Mouse (Mus musculus): ENCODE data around the gene Hsph1. TPM values are rescaled to one million over a fixed set of nuclear protein-coding genes. Genes with fewer than 3 reads are reported as not detected.

Gene Hsph1
- polyA plus RNA-seq (2014; fragmentation: Nextera tagmentation; extraction: Ambion mirVana), result 131 and 145 TPM in 2 replicates

DNA sequence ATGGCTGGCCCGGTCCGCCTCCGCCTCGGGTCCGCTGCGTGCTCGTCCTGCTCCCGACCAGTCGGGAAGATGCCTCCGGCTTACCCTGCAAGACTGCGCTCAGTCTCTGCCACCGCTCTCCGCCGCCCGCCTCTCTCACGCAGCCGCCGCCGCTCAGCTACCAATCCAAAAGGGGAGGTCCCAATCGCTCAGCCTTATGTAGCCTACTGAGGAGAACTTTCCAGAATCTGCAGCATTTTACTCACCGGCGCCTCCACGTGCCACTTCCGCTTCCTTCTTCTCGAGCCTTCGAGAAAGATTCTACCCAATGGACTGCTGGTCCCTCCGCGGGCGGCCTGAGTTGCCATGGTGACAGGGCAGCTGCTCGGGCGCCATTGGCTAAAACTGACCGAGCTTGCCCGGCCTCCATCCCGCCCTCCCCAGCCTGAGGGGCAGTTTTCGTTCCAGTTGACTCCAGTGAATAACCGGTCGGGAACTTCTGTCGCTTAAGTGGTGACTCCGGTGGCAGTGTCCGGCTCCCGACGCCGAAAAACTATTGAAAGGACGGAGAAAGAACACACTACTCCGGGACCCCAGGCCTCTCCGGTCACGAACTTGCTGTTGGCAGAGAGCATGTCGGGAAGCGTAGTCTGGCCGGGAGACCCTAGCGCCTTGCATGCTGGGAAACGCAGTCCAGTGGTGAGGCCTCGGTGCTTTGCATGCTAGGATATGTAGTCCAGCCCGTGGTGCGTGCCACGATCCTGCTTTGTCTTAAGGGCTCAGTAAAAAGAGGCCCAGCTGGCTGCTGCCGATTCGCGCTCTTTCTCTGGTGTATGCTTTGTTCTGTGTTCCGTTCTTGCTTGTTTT lies at the start of gene Hsph1:
Hsph1 (minus strand) TSS at position 302 of the 846 bp plus-strand sequence.
- Histone ChIP-seq H3K4me2 (peak within 1 kb of the TSS; percentile 91), H3K27me3 (ENCODE audit: control insufficient read depth, insufficient read depth, low read length) (no peaks in the 10 kb centered on the region), H3K36me3 (ENCODE audit: control insufficient read depth, insufficient read depth, low read length) (peaks cover 7% of the 10 kb centered on the region; the same call in 1 of the 2 replicates), H3K4me3 (ENCODE audit: low read depth, low read length) (peak within 1 kb of the TSS; percentile 71), H3K9ac (ENCODE audit: low read length) (peak within 1 kb of the TSS; percentile 83), H3K27ac (ENCODE audit: low read depth, low read length) (peak within 1 kb of the TSS; percentile 72), H3K9me3 (ENCODE audit: control insufficient read depth, low read length) (no peaks in the 10 kb centered on the region), H3K4me1 (ENCODE audit: control insufficient read depth, insufficient read depth, low read length) (peaks cover 15% of the 10 kb centered on the region)
- DNase-seq (ENCODE audit: low spot score, missing footprints) (peak; percentile 100), ATAC-seq (ENCODE audit: low FRiP score) (peak; percentile 99)
- under 1% methylated on average over 60 of the region's 60 CpGs for WGBS

DNA sequence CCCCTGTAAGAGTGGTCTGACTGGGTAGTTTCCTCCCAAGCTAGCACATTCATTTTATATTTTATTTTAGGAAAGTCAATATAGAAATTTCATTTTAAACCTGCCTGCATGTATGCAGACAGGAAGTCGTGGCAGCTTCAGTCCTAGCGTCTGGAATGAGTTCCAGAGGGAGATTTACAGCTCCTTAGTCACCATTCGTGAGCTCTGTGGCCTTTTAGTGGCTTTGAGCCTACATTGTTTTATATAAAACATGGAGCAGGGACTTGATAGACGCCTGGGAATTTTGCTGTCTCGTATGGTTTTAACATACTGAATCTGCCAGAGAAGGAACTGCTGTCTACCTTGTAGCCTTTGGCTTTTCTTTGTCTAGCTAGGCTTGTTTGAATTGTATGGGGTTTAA lies 44.8 kb upstream of the Hsph1 start:
- no peak for DNase-seq (ENCODE audit: low spot score, missing footprints)
- no peaks in the 10 kb centered on the region for H3K9me3 ChIP-seq (ENCODE audit: control insufficient read depth, low read length)
- no peaks in the 10 kb centered on the region for H3K36me3 ChIP-seq (ENCODE audit: control insufficient read depth, insufficient read depth, low read length)
- no peak overlapping the region for H3K27ac ChIP-seq (ENCODE audit: low read depth, low read length)
- H3K9ac ChIP-seq (ENCODE audit: low read length), result no peak overlapping the region
- ATAC-seq (ENCODE audit: low FRiP score), result no peak
- H3K4me2 ChIP-seq, result no peak overlapping the region
- WGBS, result 81% methylated on average over 5 of the region's 5 CpGs
- H3K27me3 ChIP-seq (ENCODE audit: control insufficient read depth, insufficient read depth, low read length), result no peaks in the 10 kb centered on the region
- no peak overlapping the region for H3K4me3 ChIP-seq (ENCODE audit: low read depth, low read length)
- H3K4me1 ChIP-seq (ENCODE audit: control insufficient read depth, insufficient read depth, low read length), result peaks cover 9% of the 10 kb centered on the region; the same call in 1 of the 2 replicates

DNA sequence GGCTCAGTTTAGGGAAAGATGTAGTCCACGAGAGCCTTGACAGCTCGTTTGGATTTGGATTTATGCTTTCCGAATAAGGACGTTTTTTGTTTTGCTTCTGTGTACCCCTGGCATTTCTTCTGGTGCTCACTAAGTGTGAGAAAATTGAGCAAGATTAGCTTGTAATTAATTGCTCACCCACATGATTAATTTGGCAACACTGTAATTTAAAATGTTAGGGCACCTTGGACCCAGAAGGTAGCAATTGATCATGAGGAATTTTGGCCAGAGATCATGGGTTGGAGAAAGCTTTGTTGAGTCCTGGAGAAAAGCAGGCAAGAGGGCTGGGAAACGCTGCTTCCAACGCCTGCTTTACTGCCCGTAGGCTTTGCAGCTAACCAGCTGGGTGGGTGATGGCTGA lies 43.7 kb upstream of the Hsph1 start:
- Histone ChIP-seq H3K4me3 (ENCODE audit: low read depth, low read length) (no peak overlapping the region), H3K4me2 (no peak overlapping the region; the same call in 1 of the 2 replicates), H3K4me1 (ENCODE audit: control insufficient read depth, insufficient read depth, low read length) (peaks cover 9% of the 10 kb centered on the region; the same call in 1 of the 2 replicates), H3K36me3 (ENCODE audit: control insufficient read depth, insufficient read depth, low read length) (no peaks in the 10 kb centered on the region), H3K27me3 (ENCODE audit: control insufficient read depth, insufficient read depth, low read length) (no peaks in the 10 kb centered on the region), H3K9me3 (ENCODE audit: control insufficient read depth, low read length) (no peaks in the 10 kb centered on the region), H3K9ac (ENCODE audit: low read length) (no peak overlapping the region), H3K27ac (ENCODE audit: low read depth, low read length) (no peak overlapping the region)
- ATAC-seq (ENCODE audit: low FRiP score) (no peak), DNase-seq (ENCODE audit: low spot score, missing footprints) (no peak)
- WGBS, result 72% methylated on average over 7 of the region's 7 CpGs

DNA sequence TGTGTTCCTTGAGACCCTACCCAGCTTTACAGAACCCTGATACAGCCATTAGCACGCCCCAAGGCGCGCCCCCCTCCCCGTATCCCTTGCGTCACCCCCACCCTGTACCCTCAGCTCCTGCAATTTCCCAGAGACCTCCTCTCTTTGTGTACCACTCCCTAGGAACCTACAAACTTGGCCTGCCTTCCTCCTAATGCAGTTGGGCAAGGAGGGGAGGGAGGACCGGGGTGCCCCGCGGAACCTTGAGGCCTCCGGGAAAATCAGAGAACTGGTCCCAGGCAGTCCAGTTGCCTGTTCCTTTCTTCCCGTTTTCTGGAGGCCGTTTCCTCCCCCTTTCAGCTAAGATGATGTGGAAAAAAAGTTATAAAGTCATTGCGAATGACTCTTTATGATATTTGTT lies 43.2 kb upstream of the Hsph1 start:
- DNase-seq (ENCODE audit: low spot score, missing footprints) (no peak), ATAC-seq (ENCODE audit: low FRiP score) (peak; percentile 8; the same call in 1 of the 2 replicates)
- peak overlapping the region; percentile 96 for H3K4me2 ChIP-seq

DNA sequence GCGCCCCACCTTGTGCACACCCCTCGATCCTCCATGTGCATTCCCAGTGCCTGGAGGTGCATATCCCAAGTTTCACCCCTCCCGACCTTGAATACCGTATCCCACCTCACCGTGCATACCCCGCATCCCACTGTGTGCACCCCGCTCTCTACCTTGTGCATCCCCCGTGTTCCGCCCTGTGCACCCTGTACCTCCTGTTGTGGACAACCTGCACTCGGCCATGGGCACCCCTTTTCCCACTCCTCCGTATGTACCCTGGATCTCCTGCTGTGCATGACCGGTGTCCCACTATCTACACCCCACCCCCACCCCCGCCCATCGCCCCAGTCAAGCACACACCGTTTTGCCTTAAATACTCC lies 42.8 kb upstream of the Hsph1 start:
- Histone ChIP-seq H3K27ac (ENCODE audit: low read depth, low read length) (no peak overlapping the region), H3K4me1 (ENCODE audit: control insufficient read depth, insufficient read depth, low read length) (peaks cover 9% of the 10 kb centered on the region; the same call in 1 of the 2 replicates)

More for the DNA sequence above, 43.2 kb upstream of the Hsph1 start:
- 8% methylated on average over 12 of the region's 12 CpGs for WGBS
- no peaks in the 10 kb centered on the region for H3K36me3 ChIP-seq (ENCODE audit: control insufficient read depth, insufficient read depth, low read length)
- H3K4me1 ChIP-seq (ENCODE audit: control insufficient read depth, insufficient read depth, low read length), result peaks cover 9% of the 10 kb centered on the region; the same call in 1 of the 2 replicates
- H3K9me3 ChIP-seq (ENCODE audit: control insufficient read depth, low read length), result no peaks in the 10 kb centered on the region
- H3K4me3 ChIP-seq (ENCODE audit: low read depth, low read length), result peak overlapping the region; percentile 74
- H3K27me3 ChIP-seq (ENCODE audit: control insufficient read depth, insufficient read depth, low read length), result no peaks in the 10 kb centered on the region
- H3K27ac ChIP-seq (ENCODE audit: low read depth, low read length), result no peak overlapping the region
- H3K9ac ChIP-seq (ENCODE audit: low read length), result peak overlapping the region; percentile 87

DNA sequence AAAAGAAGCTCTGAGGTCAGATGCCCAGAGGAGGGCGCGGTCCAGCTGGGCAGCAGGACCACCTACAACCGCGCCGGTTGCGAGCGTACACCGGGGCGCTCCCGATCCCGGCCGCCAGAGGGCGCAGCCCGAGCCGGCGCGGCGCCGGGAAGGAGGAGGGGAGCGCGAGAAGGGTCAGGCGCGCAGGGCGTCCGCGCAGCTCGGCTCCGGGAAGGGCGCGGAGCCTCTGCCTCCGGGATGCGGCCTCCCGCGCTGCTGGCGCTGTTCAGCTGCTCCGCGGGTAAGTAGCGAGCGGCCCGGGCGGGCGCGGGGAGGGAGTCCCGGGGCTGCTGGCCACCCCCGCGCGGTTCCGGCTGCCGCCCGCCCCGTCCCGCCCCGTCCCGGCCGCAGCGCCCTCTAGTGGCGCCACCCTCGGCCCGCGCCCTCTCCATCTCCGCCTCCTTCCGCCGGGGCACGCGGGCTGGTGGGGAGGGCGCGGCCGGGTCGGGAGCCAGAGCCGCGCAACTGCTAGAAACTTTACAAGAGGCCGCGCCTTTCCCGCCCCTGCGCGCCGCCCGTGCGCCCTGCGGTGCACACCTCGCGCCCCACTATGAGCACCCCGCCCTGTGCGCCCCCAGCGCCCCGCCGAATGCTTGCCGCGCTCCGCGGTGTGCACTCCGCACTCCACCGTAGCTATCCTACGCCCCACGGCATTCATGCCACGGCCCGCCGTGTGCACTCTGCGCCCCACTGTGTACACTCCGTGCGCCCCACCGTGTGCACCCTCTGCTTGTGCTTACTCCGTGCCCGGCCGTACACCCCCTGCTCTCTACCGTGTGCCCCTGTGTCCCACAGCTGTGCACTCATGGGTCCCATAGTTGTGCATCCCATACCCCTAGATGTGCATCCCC lies 42.2 kb upstream of the Hsph1 start, which contains the start of gene B3glct:
B3glct (plus strand) TSS at position 131 of the 890 bp plus-strand sequence.
- no peaks in the 10 kb centered on the region for H3K36me3 ChIP-seq (ENCODE audit: control insufficient read depth, insufficient read depth, low read length)
- H3K4me3 ChIP-seq (ENCODE audit: low read depth, low read length), result peak within 1 kb of the TSS; percentile 74
- under 1% methylated on average over 74 of the region's 106 CpGs for WGBS
- no peaks in the 10 kb centered on the region for H3K9me3 ChIP-seq (ENCODE audit: control insufficient read depth, low read length)
- peak within 1 kb of the TSS; percentile 53; the same call in 1 of the 2 replicates for H3K27ac ChIP-seq (ENCODE audit: low read depth, low read length)
- H3K27me3 ChIP-seq (ENCODE audit: control insufficient read depth, insufficient read depth, low read length), result no peaks in the 10 kb centered on the region
- peak within 1 kb of the TSS; percentile 87 for H3K9ac ChIP-seq (ENCODE audit: low read length)
- peak; percentile 99 for DNase-seq (ENCODE audit: low spot score, missing footprints)
- peak within 1 kb of the TSS; percentile 96 for H3K4me2 ChIP-seq
- peaks cover 9% of the 10 kb centered on the region; the same call in 1 of the 2 replicates for H3K4me1 ChIP-seq (ENCODE audit: control insufficient read depth, insufficient read depth, low read length)
- ATAC-seq (ENCODE audit: low FRiP score), result peak; percentile 96

More for the DNA sequence above, 42.8 kb upstream of the Hsph1 start:
- H3K9ac ChIP-seq (ENCODE audit: low read length), result peak overlapping the region; percentile 87
- peak overlapping the region; percentile 96 for H3K4me2 ChIP-seq
- no peak for DNase-seq (ENCODE audit: low spot score, missing footprints)
- peak; percentile 45 for ATAC-seq (ENCODE audit: low FRiP score)
- H3K9me3 ChIP-seq (ENCODE audit: control insufficient read depth, low read length), result no peaks in the 10 kb centered on the region
- H3K36me3 ChIP-seq (ENCODE audit: control insufficient read depth, insufficient read depth, low read length), result no peaks in the 10 kb centered on the region
- peak overlapping the region; percentile 74 for H3K4me3 ChIP-seq (ENCODE audit: low read depth, low read length)
- WGBS, result 1% methylated on average over 15 of the region's 15 CpGs
- no peaks in the 10 kb centered on the region for H3K27me3 ChIP-seq (ENCODE audit: control insufficient read depth, insufficient read depth, low read length)

DNA sequence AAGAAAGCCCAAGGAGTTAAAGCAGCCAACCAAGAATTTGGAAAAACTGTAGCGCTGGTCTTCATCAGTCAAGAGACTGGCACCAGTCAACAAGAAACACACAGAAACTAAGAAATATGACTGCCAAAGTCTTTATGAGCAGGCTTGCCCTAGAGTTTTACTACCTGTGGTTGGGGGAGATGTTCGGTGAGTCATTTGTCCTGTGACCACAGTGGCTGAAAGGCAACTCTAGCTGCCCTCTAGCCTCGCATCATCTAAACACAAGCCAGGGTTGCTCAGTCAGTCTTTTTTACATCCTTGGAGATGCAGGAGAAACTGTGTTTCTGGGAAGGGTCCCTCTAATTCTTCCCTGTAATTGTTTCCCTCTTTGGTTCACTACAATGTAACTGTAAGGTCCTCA lies 41.0 kb upstream of the Hsph1 start:
- Histone ChIP-seq H3K9me3 (ENCODE audit: control insufficient read depth, low read length) (no peaks in the 10 kb centered on the region), H3K36me3 (ENCODE audit: control insufficient read depth, insufficient read depth, low read length) (no peaks in the 10 kb centered on the region), H3K4me1 (ENCODE audit: control insufficient read depth, insufficient read depth, low read length) (peaks cover 9% of the 10 kb centered on the region; the same call in 1 of the 2 replicates), H3K27ac (ENCODE audit: low read depth, low read length) (no peak overlapping the region), H3K9ac (ENCODE audit: low read length) (no peak overlapping the region), H3K4me3 (ENCODE audit: low read depth, low read length) (no peak overlapping the region), H3K4me2 (no peak overlapping the region), H3K27me3 (ENCODE audit: control insufficient read depth, insufficient read depth, low read length) (no peaks in the 10 kb centered on the region)
- ATAC-seq (ENCODE audit: low FRiP score) (no peak), DNase-seq (ENCODE audit: low spot score, missing footprints) (no peak)
- 96% methylated on average over 3 of the region's 3 CpGs for WGBS

DNA sequence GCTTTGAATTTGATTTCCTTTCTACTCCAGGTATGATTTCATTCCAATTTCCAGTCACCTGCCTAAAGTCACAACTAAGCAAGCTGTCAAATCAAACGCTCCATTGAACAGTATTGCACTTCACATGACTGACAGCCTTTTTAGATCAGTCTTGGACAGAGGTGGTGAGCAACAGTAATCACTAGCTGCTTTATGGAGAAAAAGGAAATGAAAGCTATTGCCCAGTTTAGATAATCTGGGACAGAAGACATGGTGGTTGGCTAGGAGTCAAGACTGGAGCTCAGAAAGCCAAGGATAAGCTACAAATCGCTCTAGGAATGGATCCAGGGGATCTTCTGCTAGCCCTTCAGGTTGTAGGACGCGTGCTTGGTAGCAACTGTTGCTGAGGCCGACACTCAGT lies 27.2 kb upstream of the Hsph1 start:
- H3K36me3 ChIP-seq (ENCODE audit: control insufficient read depth, insufficient read depth, low read length), result no peaks in the 10 kb centered on the region
- H3K4me2 ChIP-seq, result no peak overlapping the region
- H3K9ac ChIP-seq (ENCODE audit: low read length), result no peak overlapping the region
- no peak overlapping the region for H3K4me3 ChIP-seq (ENCODE audit: low read depth, low read length)
- H3K9me3 ChIP-seq (ENCODE audit: control insufficient read depth, low read length), result no peaks in the 10 kb centered on the region
- H3K27me3 ChIP-seq (ENCODE audit: control insufficient read depth, insufficient read depth, low read length), result no peaks in the 10 kb centered on the region
- H3K27ac ChIP-seq (ENCODE audit: low read depth, low read length), result no peak overlapping the region
- WGBS, result 80% methylated on average over 5 of the region's 5 CpGs
- DNase-seq (ENCODE audit: low spot score, missing footprints) (no peak), ATAC-seq (ENCODE audit: low FRiP score) (no peak)
- no peaks in the 10 kb centered on the region for H3K4me1 ChIP-seq (ENCODE audit: control insufficient read depth, insufficient read depth, low read length)

Data from midbrain, embryonic 11.5 days (tissue).